Mouse (Mus musculus) embryonic facial prominence, embryonic 14.5 days (tissue): ENCODE measurements around the gene Olfr1431. TPM values are rescaled to one million over a fixed set of nuclear protein-coding genes. Genes with fewer than 3 reads are reported as not detected.

Experiments used
- polyA plus RNA-seq: library from polyadenylated mRNA; unstranded; fragments of >200 nt; fragmentation: Nextera tagmentation; extraction: Ambion mirVana; gene quantifications from 2 replicates; pipeline ENCODE4 v1.2.1, GENCODE M21; 2014

Gene Olfr1431
- polyA plus RNA-seq, 1 experiment from 2014 or later = not detected

Other genes starting within 250 kb of the Olfr1431 start
- gene Osbp, start 234.7 kb upstream of the Olfr1431 start, polyA plus RNA-seq = 9.0 and 10.1 TPM in 2 replicates
- gene Olfr1423, start 159.3 kb upstream of the Olfr1431 start, polyA plus RNA-seq = not detected in 2 replicates
- not detected in 2 replicates for gene Olfr1424, start 138.0 kb upstream of the Olfr1431 start, polyA plus RNA-seq
- gene Olfr1425, start 122.9 kb upstream of the Olfr1431 start, polyA plus RNA-seq = not detected in 2 replicates
- gene Olfr1426, start 108.6 kb upstream of the Olfr1431 start, polyA plus RNA-seq = not detected in 2 replicates
- not detected in 2 replicates for gene Olfr1427, start 97.3 kb upstream of the Olfr1431 start, polyA plus RNA-seq
- 0.29 TPM in 1 of 2 replicates, not detected in the other for gene Olfr1428, start 84.7 kb upstream of the Olfr1431 start, polyA plus RNA-seq
- not detected in 2 replicates for gene Olfr76, start 77.4 kb upstream of the Olfr1431 start, polyA plus RNA-seq
- gene Olfr1555-ps1, start 30.5 kb upstream of the Olfr1431 start, polyA plus RNA-seq = 0.14 TPM in 1 of 2 replicates, not detected in the other
- 0.19 TPM in 1 of 2 replicates, not detected in the other for gene Olfr1432, start 32.0 kb downstream of the Olfr1431 start, polyA plus RNA-seq
- not detected in 2 replicates for gene Olfr262, start 41.0 kb downstream of the Olfr1431 start, polyA plus RNA-seq
- gene Olfr235, start 60.4 kb downstream of the Olfr1431 start, polyA plus RNA-seq = not detected in 2 replicates
- gene Olfr1434, start 79.2 kb downstream of the Olfr1431 start, polyA plus RNA-seq = 0.15 TPM in 1 of 2 replicates, not detected in the other
- gene Olfr1436, start 98.5 kb downstream of the Olfr1431 start, polyA plus RNA-seq = not detected in 2 replicates
- gene Olfr1437, start 124.5 kb downstream of the Olfr1431 start, polyA plus RNA-seq = 0.28 TPM in 1 of 2 replicates, not detected in the other
- gene Olfr1438-ps1, start 135.3 kb downstream of the Olfr1431 start, polyA plus RNA-seq = not detected in 2 replicates
- 0.04 and 0.13 TPM in 2 replicates for gene Olfr1440, start 186.6 kb downstream of the Olfr1431 start, polyA plus RNA-seq
- gene Olfr1441, start 216.8 kb downstream of the Olfr1431 start, polyA plus RNA-seq = 0.18 TPM in 1 of 2 replicates, not detected in the other
- 0.10 TPM in 1 of 2 replicates, not detected in the other for gene Pfpl, start 227.3 kb downstream of the Olfr1431 start, polyA plus RNA-seq